Comparison of ENCODE assay signal across 8 mouse cellular contexts in genomic region chr5:23387313-23387666, GRCm38 (mm10). TPM values are rescaled to one million over a fixed set of nuclear protein-coding genes. Genes with fewer than 3 reads are reported as not detected.
DNase-seq lines count a peak whose midpoint lies in the region; ATAC-seq and TF ChIP-seq lines count a peak whose summit lies in the region.

No protein-coding gene starts in this region.

- no peak for TF ChIP-seq CTCF in testis, adult 2 months (IDR thresholded peaks at IDR 0.05; ENCODE audit: control insufficient read depth, insufficient read depth, insufficient replicate concordance, low read depth, low read length)

- no peaks in the 10 kb centered on the region for H3K9me3 ChIP-seq in heart, embryonic 11.5 days (replicated peaks; ENCODE audit: control insufficient read depth, low read length)
- no peaks in the 10 kb centered on the region for H3K9me3 ChIP-seq in limb, embryonic 15.5 days
- no peaks in the 10 kb centered on the region for H3K9me3 ChIP-seq in stomach, embryonic 16.5 days (replicated peaks; ENCODE audit: control insufficient read depth, low read length)

- no peak for ATAC-seq in heart, embryonic 11.5 days (replicated peaks; ENCODE audit: insufficient number of reproducible peaks, low FRiP score, low TSS enrichment)
- ATAC-seq in limb, embryonic 15.5 days (ENCODE audit: insufficient number of reproducible peaks, low FRiP score, low TSS enrichment, low read depth) = no peak
- ATAC-seq in stomach, embryonic 16.5 days (ENCODE audit: insufficient read depth, low FRiP score) = no peak

- no peak for DNase-seq in heart, adult 8-10 months (ENCODE audit: low spot score)
- DNase-seq in testis, postnatal 10 days (ENCODE audit: low spot score) = no peak
- DNase-seq in B cell, adult 2 months = no peak
- no peak for DNase-seq in spleen, postnatal 10 days (ENCODE audit: low spot score in 2 of 2)

- peaks cover 8% of the 10 kb centered on the region; the same call in 1 of the 2 replicates for H3K4me1 ChIP-seq in heart, embryonic 11.5 days (ENCODE audit: control insufficient read depth, insufficient read depth, low read length)
- peaks cover 4% of the 10 kb centered on the region for H3K4me1 ChIP-seq in testis, adult 2 months (ENCODE audit: control insufficient read depth, insufficient read depth, low read length)
- H3K4me1 ChIP-seq in limb, embryonic 15.5 days = peaks cover 22% of the 10 kb centered on the region
- 0 out of 2 replicates have a peak, but pooled peaks cover 14% of the 10 kb centered on the region for H3K4me1 ChIP-seq in stomach, embryonic 16.5 days (ENCODE audit: control insufficient read depth, insufficient read depth, low read length)

- TF ChIP-seq POLR2A in testis, adult 2 months (IDR thresholded peaks at IDR 0.05; ENCODE audit: control insufficient read depth, low read depth, low read length) = no peak

- peak overlapping the region; percentile 38; the same call in 1 of the 2 replicates for H3K4me3 ChIP-seq in heart, embryonic 11.5 days (ENCODE audit: low read depth, low read length)
- peak overlapping the region; percentile 5; the same call in 1 of the 2 replicates for H3K4me3 ChIP-seq in testis, adult 2 months (ENCODE audit: control insufficient read depth, low read depth, low read length)
- H3K4me3 ChIP-seq in limb, embryonic 15.5 days = peak overlapping the region; percentile 40
- H3K4me3 ChIP-seq in stomach, embryonic 16.5 days (replicated peaks; ENCODE audit: low read length) = peak overlapping the region; percentile 52

- H3K27ac ChIP-seq in heart, embryonic 11.5 days (ENCODE audit: low read depth, low read length) = no peak overlapping the region
- no peak overlapping the region for H3K27ac ChIP-seq in testis, adult 2 months (ENCODE audit: control insufficient read depth, insufficient read depth, low read depth, low read length)
- peak overlapping the region; percentile 90; the same call in 1 of the 2 replicates for H3K27ac ChIP-seq in limb, embryonic 15.5 days
- peak overlapping the region; percentile 94 for H3K27ac ChIP-seq in stomach, embryonic 16.5 days (ENCODE audit: low read length)

- no peaks in the 10 kb centered on the region for H3K27me3 ChIP-seq in heart, embryonic 11.5 days (ENCODE audit: control insufficient read depth, insufficient read depth, low read length)
- no peaks in the 10 kb centered on the region for H3K27me3 ChIP-seq in testis, adult 2 months (ENCODE audit: control insufficient read depth, insufficient read depth, low read length)
- H3K27me3 ChIP-seq in limb, embryonic 15.5 days = no peaks in the 10 kb centered on the region
- H3K27me3 ChIP-seq in stomach, embryonic 16.5 days (ENCODE audit: control insufficient read depth, insufficient read depth, low read length) = no peaks in the 10 kb centered on the region

- no peaks in the 10 kb centered on the region for H3K36me3 ChIP-seq in heart, embryonic 11.5 days (ENCODE audit: control insufficient read depth, insufficient read depth, low read length)
- no peaks in the 10 kb centered on the region for H3K36me3 ChIP-seq in testis, adult 2 months (ENCODE audit: control insufficient read depth, insufficient read depth, low read length)
- no peaks in the 10 kb centered on the region for H3K36me3 ChIP-seq in limb, embryonic 15.5 days
- no peaks in the 10 kb centered on the region for H3K36me3 ChIP-seq in stomach, embryonic 16.5 days (ENCODE audit: control insufficient read depth, insufficient read depth, low read length)

- no peak overlapping the region for H3K9ac ChIP-seq in heart, embryonic 11.5 days (ENCODE audit: low read depth, low read length)
- no peak overlapping the region for H3K9ac ChIP-seq in limb, embryonic 15.5 days
- H3K9ac ChIP-seq in stomach, embryonic 16.5 days (ENCODE audit: low read length) = no peak overlapping the region; the same call in 1 of the 2 replicates

- peak overlapping the region; percentile 54 for H3K4me2 ChIP-seq in heart, embryonic 11.5 days
- peak overlapping the region; percentile 66 for H3K4me2 ChIP-seq in limb, embryonic 15.5 days
- H3K4me2 ChIP-seq in stomach, embryonic 16.5 days (ENCODE audit: low read depth, low read length) = peak overlapping the region; percentile 62

- 46% methylated on average over 2 of the region's 2 CpGs for WGBS in heart, embryonic 11.5 days (ENCODE audit: insufficient replicate concordance)
- 32% methylated on average over 2 of the region's 2 CpGs for WGBS in limb, embryonic 15.5 days
- WGBS in stomach, embryonic 16.5 days = 44% methylated on average over 2 of the region's 2 CpGs

RNA-seq across cellular contexts. Expression of gene Kmt2e, which starts 47.0 kb away (rescaled TPM):
- polyA plus RNA-seq in heart, embryonic 11.5 days (2014; fragmentation: Nextera tagmentation; extraction: Ambion mirVana) = 61.5 and 65.2 TPM in 2 replicates
- 10 to 100 TPM; 42.1 to 47.6 (median 44.7) TPM for total RNA-seq in heart, adult 8-10 months (2022)
- 11.2 and 13.8 TPM in 2 replicates for polyA plus RNA-seq in testis, adult 2 months (2012; rRNA removed)
- 105 and 109 TPM in 2 replicates for polyA plus RNA-seq in limb, embryonic 15.5 days (2015; fragmentation: Nextera tagmentation; extraction: Ambion mirVana)
- polyA plus RNA-seq in stomach, embryonic 16.5 days (2015; fragmentation: Nextera tagmentation; extraction: Ambion mirVana) = 90.9 and 94.0 TPM in 2 replicates

Comparison
In these comparisons a context has a peak if more than half of its experiments do, and no peak if none do; other contexts are left out.
1. H3K27ac ChIP-seq: peak in limb, embryonic 15.5 days (single experiment) and stomach, embryonic 16.5 days (single experiment); none in heart, embryonic 11.5 days (single experiment) and testis, adult 2 months (single experiment).
2. Peak in every context shown above with its lines, with median percentiles within 50 percentile points of each other: H3K4me2 ChIP-seq and H3K4me3 ChIP-seq.